Comparison of ENCODE assay signal across 8 mouse cellular contexts in genomic region chr8:88668400-88669086, GRCm38 (mm10). TPM values are rescaled to one million over a fixed set of nuclear protein-coding genes. Genes with fewer than 3 reads are reported as not detected.
DNase-seq lines count a peak whose midpoint lies in the region; ATAC-seq and TF ChIP-seq lines count a peak whose summit lies in the region.

No protein-coding gene starts in this region.

- TF ChIP-seq POLR2A in cerebellum, adult 2 months (IDR thresholded peaks at IDR 0.05; ENCODE audit: borderline replicate concordance, insufficient read depth, low read length) = no peak

- WGBS in embryonic facial prominence, embryonic 12.5 days = 61% methylated on average over 14 of the region's 14 CpGs
- 47% methylated on average over 14 of the region's 14 CpGs for WGBS in cerebellum, adult 2 months

- H3K9ac ChIP-seq in embryonic facial prominence, embryonic 12.5 days = no peak overlapping the region

- H3K9me3 ChIP-seq in embryonic facial prominence, embryonic 12.5 days = no peaks in the 10 kb centered on the region

- H3K79me2 ChIP-seq in C2C12 (ENCODE audit: control insufficient read depth, insufficient read depth) = no peaks in the 10 kb centered on the region

- H3K79me3 ChIP-seq in C2C12 (ENCODE audit: low read depth) = no peaks in the 10 kb centered on the region

- H3K4me1 ChIP-seq in embryonic facial prominence, embryonic 12.5 days = peaks cover 22% of the 10 kb centered on the region
- H3K4me1 ChIP-seq in cerebellum, adult 2 months (ENCODE audit: control insufficient read depth, insufficient read depth, low read length) = peaks cover 11% of the 10 kb centered on the region

- H3K36me3 ChIP-seq in C2C12 (ENCODE audit: control insufficient read depth, insufficient read depth) = no peaks in the 10 kb centered on the region
- no peaks in the 10 kb centered on the region for H3K36me3 ChIP-seq in embryonic facial prominence, embryonic 12.5 days

- H3K4me3 ChIP-seq in C2C12 (ENCODE audit: insufficient read depth, poor library complexity, severe bottlenecking) = no peak overlapping the region
- no peak overlapping the region for H3K4me3 ChIP-seq in embryonic facial prominence, embryonic 12.5 days
- no peak overlapping the region for H3K4me3 ChIP-seq in cerebellum, adult 2 months (replicated peaks; ENCODE audit: insufficient read depth, low read depth, low read length)

- no peak for TF ChIP-seq CTCF in C2C12 (IDR thresholded peaks at IDR 0.05; ENCODE audit: control insufficient read depth, insufficient read depth, insufficient read length)
- no peak for TF ChIP-seq CTCF in cerebellum, adult 2 months (IDR thresholded peaks at IDR 0.05; ENCODE audit: borderline replicate concordance, insufficient read depth, low read depth, low read length)

- peak; percentile 66 for ATAC-seq in embryonic facial prominence, embryonic 12.5 days (ENCODE audit: insufficient number of reproducible peaks, insufficient read depth, low FRiP score, low TSS enrichment)

- peak; percentile 22 for DNase-seq in gastrocnemius, postnatal 25 days
- DNase-seq in gastrocnemius, postnatal 4 days (ENCODE audit: low spot score in 2 of 2) = no peak
- peak; percentile 85 for DNase-seq in layer of hippocampus, adult 9-11 months
- peak; percentile 42 to 85 for DNase-seq in natural killer cell, adult 2 months (ENCODE audit: low spot score in 2 of 2)
- DNase-seq in cerebellum, adult 2 months = no peak
- DNase-seq in cerebellum, adult 11 months = no peak

- H3K4me2 ChIP-seq in embryonic facial prominence, embryonic 12.5 days (replicated peaks) = no peak overlapping the region

- H3K27me3 ChIP-seq in C2C12 (ENCODE audit: control insufficient read depth, insufficient read depth, insufficient read length) = no peaks in the 10 kb centered on the region
- no peaks in the 10 kb centered on the region for H3K27me3 ChIP-seq in embryonic facial prominence, embryonic 12.5 days
- H3K27me3 ChIP-seq in cerebellum, adult 2 months (ENCODE audit: control insufficient read depth, insufficient read depth, low read length) = no peaks in the 10 kb centered on the region

- H3ac ChIP-seq in C2C12 (ENCODE audit: control insufficient read depth, insufficient read length, low read depth) = no peak overlapping the region

- no peak overlapping the region for H3K27ac ChIP-seq in embryonic facial prominence, embryonic 12.5 days
- no peak overlapping the region for H3K27ac ChIP-seq in cerebellum, adult 2 months (ENCODE audit: insufficient read depth, low read length)

TF ChIP-seq in C2C12, 6 proteins besides CTCF, POLR2A, EP300 and RAD21:
- TF ChIP-seq CEBPB (IDR thresholded peaks at IDR 0.05; ENCODE audit: low read depth) (peak; percentile 8), MAX (IDR thresholded peaks at IDR 0.05) (no peak)

RNA-seq across cellular contexts. Expression of gene Nod2, which starts 21.4 kb away (rescaled TPM):
- under 1 TPM; 0.28 to 0.54 TPM for total RNA-seq in gastrocnemius, postnatal 25 days (2021)
- total RNA-seq in gastrocnemius, postnatal 4 days (2021) = 1 to 10 TPM; 1.3 TPM
- polyA plus RNA-seq in C2C12 (2012; fragmentation: generic; extraction: Trizol) = 0.43 TPM
- 0.29 and 0.41 TPM in 2 replicates for polyA plus RNA-seq in embryonic facial prominence, embryonic 12.5 days (2016; fragmentation: Nextera tagmentation; extraction: Ambion mirVana)
- 0.11 and 0.28 TPM in 2 replicates for polyA plus RNA-seq in cerebellum, adult 2 months (2012; rRNA removed)

RNA-seq across cellular contexts. Expression of gene Cyld, which starts 28.3 kb away (rescaled TPM):
- 10 to 100 TPM; 13.4 to 13.7 TPM for total RNA-seq in gastrocnemius, postnatal 25 days (2021)
- total RNA-seq in gastrocnemius, postnatal 4 days (2021) = 10 to 100 TPM; 15.1 to 20.4 TPM
- 5.8 TPM for polyA plus RNA-seq in C2C12 (2012; fragmentation: generic; extraction: Trizol)
- 14.9 and 15.2 TPM in 2 replicates for polyA plus RNA-seq in embryonic facial prominence, embryonic 12.5 days (2016; fragmentation: Nextera tagmentation; extraction: Ambion mirVana)
- 26.8 and 27.1 TPM in 2 replicates for polyA plus RNA-seq in cerebellum, adult 2 months (2012; rRNA removed)

RNA-seq across cellular contexts. Expression of gene Snx20, which starts 32.6 kb away (rescaled TPM):
- total RNA-seq in gastrocnemius, postnatal 25 days (2021) = under 1 TPM; 0.18 to 0.38 TPM
- 1 to 10 TPM; 1.3 to 1.5 TPM for total RNA-seq in gastrocnemius, postnatal 4 days (2021)
- polyA plus RNA-seq in C2C12 (2012; fragmentation: generic; extraction: Trizol) = 0.09 TPM
- 1.1 and 1.5 TPM in 2 replicates for polyA plus RNA-seq in embryonic facial prominence, embryonic 12.5 days (2016; fragmentation: Nextera tagmentation; extraction: Ambion mirVana)
- polyA plus RNA-seq in cerebellum, adult 2 months (2012; rRNA removed) = 0.59 and 0.90 TPM in 2 replicates

Comparison
In these comparisons a context has a peak if more than half of its experiments do, and no peak if none do; other contexts are left out.
1. DNase-seq: peak in gastrocnemius, postnatal 25 days (single experiment), layer of hippocampus, adult 9-11 months (single experiment) and natural killer cell, adult 2 months (2 of 2); none in gastrocnemius, postnatal 4 days (0 of 2), cerebellum, adult 2 months (0 of 2) and cerebellum, adult 11 months (single experiment).